ENCODE assay signal across 9 mouse cellular contexts in genomic region chr13:5408226-5408804, GRCm38 (mm10).
"Had no signal": no experiment of that assay in that cellular context is flagged by ENCODE, and none has a peak within 500 bp of the region (broad histone marks: within the 10 kb centered on the region; RNA-seq: fewer than 3 reads in every experiment).

No protein-coding gene starts in this region.

- DNase-seq: kidney, adult 11 months; kidney, adult 9 months; kidney, postnatal 10 days; liver; liver, embryonic 13.5 days; liver, postnatal 0 days; lung, postnatal 14 days; thymus, adult 2 months; thymus, postnatal 4 days had no signal
